Mouse (Mus musculus): Measurements from ENCODE around the gene Car10. TPM values are rescaled to one million over a fixed set of nuclear protein-coding genes. Genes with fewer than 3 reads are reported as not detected.

The Car10 gene
- polyA plus RNA-seq, 1 experiment from 2014 or later, result not detected

DNA sequence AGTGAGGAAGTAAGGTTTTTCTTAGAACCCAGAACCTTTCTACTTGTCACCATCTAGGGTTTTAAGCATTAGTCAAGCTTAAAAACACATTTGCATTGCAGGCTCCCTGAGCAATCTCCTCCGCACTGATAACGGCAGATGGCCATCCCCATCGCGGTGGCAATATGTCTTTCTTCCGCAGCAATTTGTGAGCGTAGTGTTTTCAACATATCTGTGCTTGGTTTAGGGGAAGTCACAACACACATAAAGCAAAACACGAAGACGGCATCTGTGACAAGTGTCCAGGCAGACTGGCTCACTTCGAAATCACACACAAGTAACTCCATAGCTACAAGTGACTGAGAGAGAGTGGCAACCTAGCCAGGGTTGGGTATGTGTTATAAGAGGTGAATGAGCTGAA, 545.6 kb downstream of the Car10 start:
- 95% methylated on average over 9 of the region's 9 CpGs for WGBS (ENCODE audit: missing documents)
- Histone ChIP-seq H3K27ac (no peak overlapping the region), H3K79me2 (ENCODE audit: inconsistent target) (no peaks in the 10 kb centered on the region), H3K36me3 (ENCODE audit: inconsistent target) (no peaks in the 10 kb centered on the region), H3K4me3 (ENCODE audit: inconsistent target) (no peak overlapping the region)

DNA sequence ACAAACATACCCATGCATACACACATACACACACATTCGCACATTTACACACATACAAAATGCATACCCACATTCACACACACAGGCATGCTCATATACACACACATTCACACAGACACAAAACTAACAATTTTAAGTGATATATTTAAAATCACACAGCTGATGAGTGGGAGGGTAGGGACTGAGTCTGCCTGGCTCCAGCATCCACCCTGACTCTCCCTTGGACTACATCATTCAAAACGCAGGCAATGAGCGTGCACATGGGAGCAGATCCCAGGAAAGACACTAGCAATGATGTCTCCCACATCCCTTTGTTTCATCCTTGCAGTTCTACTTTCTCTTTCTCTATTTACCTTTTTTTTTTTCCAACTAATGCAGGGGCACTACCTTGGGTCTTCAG, 548.4 kb downstream of the Car10 start:
- no peak overlapping the region for H3K27ac ChIP-seq
- WGBS (ENCODE audit: missing documents), result 96% methylated on average over 3 of the region's 3 CpGs
- no peaks in the 10 kb centered on the region for H3K79me2 ChIP-seq (ENCODE audit: inconsistent target)
- no peaks in the 10 kb centered on the region for H3K36me3 ChIP-seq (ENCODE audit: inconsistent target)
- H3K4me3 ChIP-seq (ENCODE audit: inconsistent target), result no peak overlapping the region
